Mouse (Mus musculus): ENCODE measurements around the gene Rnf146. TPM values are rescaled to one million over a fixed set of nuclear protein-coding genes. Genes with fewer than 3 reads are reported as not detected.

Gene Rnf146
- total RNA-seq, 2 experiments from 2014 or later = 81.5 to 85.9 TPM

Other genes starting within 250 kb of the Rnf146 start
- 100 to 1,000 TPM; 257 to 276 TPM for gene Soga3, start 218.6 kb downstream of the Rnf146 start, total RNA-seq (2021)
- 10 to 100 TPM; 42.4 to 54.0 TPM for gene Gm49353, start 163.5 kb downstream of the Rnf146 start, total RNA-seq (2021)
- 100 to 1,000 TPM; 145 to 151 TPM for gene 9330159F19Rik, start 150.8 kb downstream of the Rnf146 start, total RNA-seq (2021)
- 10 to 100 TPM; 19.2 to 22.8 TPM for gene Echdc1, start 49.3 kb downstream of the Rnf146 start, total RNA-seq (2021)
- gene Rspo3, start 173.4 kb upstream of the Rnf146 start, total RNA-seq (2021) = 1 to 10 TPM; 5.2 to 6.0 TPM

Measured in left cerebral cortex, postnatal 4 days (tissue).